Mouse (Mus musculus) brown adipose tissue, adult 24 weeks (tissue): ENCODE measurements around the gene Zfp92. TPM values are rescaled to one million over a fixed set of nuclear protein-coding genes. Genes with fewer than 3 reads are reported as not detected.
A peak's percentile ranks its signal among the peaks of the same experiment; 100 is the strongest.
"Not testable (repeated sequence)": the region's sequence is repeated elsewhere in the genome, so short reads cannot be mapped to it uniquely, and the experiment has no call there.

Source experiments
- H3K27ac ChIP-seq: fragments of 200-500 bp; replicated peaks from 2 replicates; pipeline ENCODE4 v1.5.1; 2012; ENCODE audit warnings: low read depth, mild to moderate bottlenecking, low read length
- H3K4me1 ChIP-seq: fragments of 200-500 bp; 2 replicates; pipeline ENCODE4 v1.6.1; 2012; ENCODE audit warnings: low read length, mixed read lengths; ENCODE audit not compliant: control insufficient read depth, insufficient read depth, insufficient read length
- H3K4me3 ChIP-seq: fragments of 200-500 bp; 2 replicates; pipeline ENCODE4 v1.5.1; 2012; ENCODE audit warnings: low read depth, mild to moderate bottlenecking, low read length, moderate library complexity; ENCODE audit not compliant: insufficient read depth
- polyA plus RNA-seq: library from polyadenylated mRNA; stranded (reverse); fragments of >200 nt; gene quantifications from 2 replicates; pipeline ENCODE4 v1.2.4, GENCODE M21; 2012; ENCODE audit not compliant: missing spikeins, insufficient read depth, insufficient read length

Zfp92 gene
- not detected in 2 replicates for polyA plus RNA-seq

DNA sequence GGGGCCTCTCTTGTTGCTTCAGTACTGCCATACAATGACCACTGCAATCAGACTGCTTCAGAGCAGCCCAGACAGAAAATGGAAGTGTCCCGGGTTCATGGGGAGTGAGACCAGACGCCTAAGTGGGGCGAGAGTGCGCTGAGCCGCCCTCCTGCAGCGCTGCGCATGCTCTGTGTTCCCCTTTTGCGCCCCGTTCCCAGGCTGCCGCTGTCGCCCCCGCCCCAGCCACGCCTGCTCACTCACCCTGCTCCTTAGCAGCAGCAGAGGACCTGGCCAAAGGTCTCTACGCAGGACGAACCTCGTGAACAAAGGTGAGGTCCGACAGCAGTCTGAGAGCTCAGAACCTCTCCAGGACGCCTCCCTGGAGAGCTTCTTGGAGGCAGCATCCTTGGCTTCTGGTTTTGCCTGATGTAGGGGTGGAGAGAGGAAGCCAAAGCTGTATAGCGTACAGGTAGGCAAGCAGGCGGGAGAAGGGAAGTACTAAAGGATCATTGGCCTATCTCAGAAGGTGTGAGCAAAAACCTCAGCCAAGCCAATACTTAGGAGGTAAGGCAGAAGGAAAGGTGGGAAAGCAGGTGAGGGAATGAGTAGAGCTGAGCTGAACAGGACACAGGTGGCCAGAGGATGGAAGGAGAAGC lies at the start of gene Zfp92:
Zfp92 (plus strand) TSS at position 217 of the 638 bp plus-strand sequence.
- H3K4me3 ChIP-seq: 0 out of 2 replicates have a peak within 1 kb of the TSS, but pooled peaks have one; percentile 14
- no peak within 1 kb of the TSS for H3K27ac ChIP-seq
- H3K4me1 ChIP-seq: no peaks in the 10 kb centered on the region

GRCm38 (mm10) chrX:73363291-73363690 lies 47.6 kb upstream of the Zfp92 start:
- Histone ChIP-seq H3K4me1 (no peaks in the 10 kb centered on the region), H3K27ac (no peak overlapping the region), H3K4me3 (no peak overlapping the region)

DNA sequence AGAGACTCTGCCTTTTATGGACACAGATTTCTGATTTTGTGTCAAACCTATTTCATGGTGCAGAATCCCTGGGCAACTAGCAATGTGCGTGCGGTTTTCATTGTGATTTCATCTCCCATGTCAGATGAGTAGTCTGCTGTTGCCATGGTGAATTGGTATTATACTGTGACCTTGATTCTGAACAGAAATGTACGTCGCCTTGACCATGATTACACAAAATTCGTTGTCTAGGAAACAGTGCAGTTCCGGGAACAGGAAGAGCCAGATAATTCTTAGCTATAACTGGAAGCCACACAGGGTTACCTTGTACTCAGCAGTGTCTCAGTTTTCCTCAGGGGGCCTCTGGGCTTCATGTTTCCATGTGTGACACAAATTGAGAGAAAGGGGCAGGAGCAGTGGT lies 26.5 kb upstream of the Zfp92 start:
- Histone ChIP-seq H3K27ac (no peak overlapping the region), H3K4me3 (no peak overlapping the region), H3K4me1 (no peaks in the 10 kb centered on the region)

- Histone ChIP-seq H3K4me1 (no peaks in the 10 kb centered on the region), H3K27ac (no peak overlapping the region), H3K4me3 (no peak overlapping the region)
Measured at GRCm38 (mm10) chrX:73384924-73385323, 26.0 kb upstream of the Zfp92 start.

DNA sequence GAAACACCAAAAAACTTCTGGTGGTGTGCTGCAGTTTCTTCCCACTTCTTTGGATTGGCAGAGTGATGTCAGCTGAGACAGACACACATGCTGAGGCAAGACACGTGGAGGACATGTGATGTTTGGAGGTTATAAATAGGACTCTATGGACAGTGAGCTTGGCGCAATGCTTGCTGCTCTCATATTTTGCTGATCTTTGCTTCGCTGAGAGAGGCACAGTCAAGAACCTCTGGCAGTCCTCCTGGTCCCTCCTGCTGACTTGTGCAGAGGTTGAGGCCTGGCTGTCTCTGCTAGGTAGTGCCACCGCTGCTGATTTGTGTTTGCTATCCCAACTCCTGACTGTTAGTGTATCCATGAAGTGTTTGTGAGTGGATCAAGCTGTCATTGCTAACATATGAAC lies 19.4 kb upstream of the Zfp92 start:
- Histone ChIP-seq H3K4me3 (no peak overlapping the region), H3K4me1 (no peaks in the 10 kb centered on the region), H3K27ac (no peak overlapping the region)

- Histone ChIP-seq H3K4me1 (no peaks in the 10 kb centered on the region), H3K27ac (no peak overlapping the region), H3K4me3 (no peak overlapping the region)
Measured at GRCm38 (mm10) chrX:73396446-73396845, 14.4 kb upstream of the Zfp92 start.

DNA sequence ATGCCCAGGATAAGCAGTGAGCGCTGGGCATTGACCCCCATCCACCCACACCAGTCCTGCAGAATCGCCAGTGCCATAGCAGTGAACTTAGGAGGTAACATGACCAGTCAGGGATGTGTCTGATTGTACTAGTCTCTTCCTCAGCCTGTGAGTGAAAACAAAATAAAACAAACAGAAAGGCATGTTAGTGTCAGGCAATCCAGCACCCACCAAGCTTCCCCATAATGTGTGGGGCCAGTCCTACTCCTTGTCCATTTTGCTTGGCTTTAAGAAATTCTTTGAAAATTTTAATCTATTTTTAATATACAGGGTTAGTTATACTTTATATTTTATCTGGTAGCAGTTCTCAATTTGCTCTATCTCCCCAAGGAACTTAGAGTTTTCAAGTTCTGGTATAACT lies 12.3 kb upstream of the Zfp92 start, which contains the start of gene Gm18336:
Gm18336 (minus strand) TSS at position 101 of the 400 bp plus-strand sequence.
- H3K4me3 ChIP-seq, H3K27ac ChIP-seq, H3K4me1 ChIP-seq: not testable (repeated sequence)

DNA sequence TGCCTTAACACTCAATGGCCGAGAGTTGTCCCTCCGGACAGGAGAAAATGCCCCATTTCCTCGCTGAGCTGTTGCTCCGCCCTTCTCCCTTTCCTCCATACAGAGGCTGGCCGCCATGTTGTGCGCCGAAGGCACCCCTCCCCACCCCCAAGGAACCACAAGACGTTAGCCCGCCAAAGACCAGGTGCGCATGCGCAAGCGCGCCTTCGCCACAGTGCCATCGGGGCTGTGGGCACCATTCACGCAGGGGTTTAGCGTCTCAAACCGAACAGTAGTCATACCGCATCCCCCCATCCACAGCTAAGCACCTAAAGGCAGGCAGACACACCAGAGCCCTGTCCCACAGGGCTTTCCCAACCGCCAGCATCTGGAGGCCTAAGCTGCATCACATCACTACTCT lies 9.9 kb upstream of the Zfp92 start:
- no peaks in the 10 kb centered on the region for H3K4me1 ChIP-seq
- H3K27ac ChIP-seq: no peak overlapping the region
- H3K4me3 ChIP-seq: no peak overlapping the region

GRCm38 (mm10) chrX:73401616-73402015 lies 9.3 kb upstream of the Zfp92 start:
- no peak overlapping the region for H3K4me3 ChIP-seq
- H3K4me1 ChIP-seq: no peaks in the 10 kb centered on the region
- no peak overlapping the region for H3K27ac ChIP-seq

GRCm38 (mm10) chrX:73412767-73413166 lies 1.9 kb downstream of the Zfp92 start:
- H3K4me3 ChIP-seq: no peak overlapping the region
- no peaks in the 10 kb centered on the region for H3K4me1 ChIP-seq
- no peak overlapping the region for H3K27ac ChIP-seq

DNA sequence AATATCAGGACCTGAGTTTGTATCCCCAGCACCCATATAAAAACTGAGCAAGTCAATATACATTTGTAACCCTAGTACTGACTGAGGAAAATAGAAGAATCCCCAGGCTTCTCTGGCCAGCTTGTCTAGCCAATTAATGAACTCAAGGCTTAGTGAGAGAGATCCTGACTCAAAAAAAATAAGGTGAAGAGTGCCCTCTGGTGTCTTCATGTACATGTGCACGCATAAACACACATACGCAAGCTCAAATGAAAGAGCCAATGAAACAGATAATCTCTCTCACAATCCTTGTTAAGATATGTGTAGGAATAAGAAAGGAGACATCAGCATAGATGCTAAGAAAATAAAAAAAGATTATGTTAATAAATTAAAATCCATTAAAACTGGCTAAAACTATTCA lies 19.1 kb downstream of the Zfp92 start:
- no peak overlapping the region for H3K27ac ChIP-seq
- H3K4me3 ChIP-seq: no peak overlapping the region
- no peaks in the 10 kb centered on the region for H3K4me1 ChIP-seq

- H3K4me3 ChIP-seq: no peak overlapping the region
- H3K4me1 ChIP-seq: no peaks in the 10 kb centered on the region
- H3K27ac ChIP-seq: no peak overlapping the region
Measured at GRCm38 (mm10) chrX:73432850-73433249, 22.0 kb downstream of the Zfp92 start.

DNA sequence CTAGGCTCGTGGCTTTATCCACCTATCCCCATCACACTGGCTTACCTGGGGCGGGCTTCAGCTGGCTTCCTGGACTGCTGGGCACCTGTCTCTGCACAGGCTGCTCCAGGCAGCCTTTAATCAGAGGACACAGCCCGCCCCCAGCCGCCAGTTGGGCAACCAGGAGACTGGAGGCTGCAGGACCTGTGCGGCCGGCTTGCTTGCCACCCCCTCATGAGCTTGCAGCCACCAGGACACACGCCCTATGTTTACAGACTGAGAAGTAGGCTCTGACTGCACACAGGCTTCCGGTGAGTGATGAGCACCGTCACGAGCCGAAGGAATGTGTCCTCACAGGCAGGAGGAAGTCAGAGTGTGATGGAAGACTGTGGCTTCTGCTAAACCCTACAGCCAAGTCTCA lies 24.4 kb downstream of the Zfp92 start, which contains the start of gene Trex2:
Trex2 (minus strand) TSS at position 93 of the 400 bp plus-strand sequence.
- Histone ChIP-seq H3K27ac (no peak within 1 kb of the TSS), H3K4me3 (no peak within 1 kb of the TSS), H3K4me1 (no peaks in the 10 kb centered on the region)

- Histone ChIP-seq H3K27ac (no peak overlapping the region), H3K4me1 (no peaks in the 10 kb centered on the region; the same call in 1 of the 2 replicates), H3K4me3 (no peak overlapping the region)
Measured at GRCm38 (mm10) chrX:73441428-73441827, 30.5 kb downstream of the Zfp92 start.

GRCm38 (mm10) chrX:73451949-73452348 lies 41.1 kb downstream of the Zfp92 start:
- Histone ChIP-seq H3K4me3 (no peak overlapping the region), H3K27ac (no peak overlapping the region), H3K4me1 (no peaks in the 10 kb centered on the region)

DNA sequence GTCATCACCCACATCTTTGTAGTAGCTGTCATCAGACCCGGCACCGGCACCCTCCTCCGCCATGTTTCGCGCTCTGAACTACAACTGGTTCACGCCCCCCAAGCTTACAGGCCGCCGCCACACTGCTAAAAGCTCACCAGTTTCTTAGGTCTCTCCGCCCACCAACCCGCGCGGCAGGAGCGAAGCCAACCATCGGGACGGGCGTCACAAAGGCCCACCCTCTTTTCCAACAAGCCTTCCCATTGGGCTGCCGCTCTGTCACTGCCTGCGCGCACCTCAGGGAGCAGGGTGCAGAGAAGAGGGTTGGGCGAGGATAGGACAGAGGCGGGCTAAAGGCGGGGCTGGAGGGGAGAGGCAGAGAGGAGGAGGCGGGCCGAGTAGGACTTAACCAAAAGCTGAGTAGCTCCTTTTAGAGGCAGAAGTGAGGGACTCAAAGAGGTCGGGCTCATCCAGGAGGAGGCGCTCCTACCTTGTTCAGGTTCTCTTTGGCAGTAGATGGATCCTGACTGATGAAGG lies 48.0 kb downstream of the Zfp92 start, which contains the start of gene Haus7:
Haus7 (minus strand) TSS at position 168 of the 516 bp plus-strand sequence.
- Histone ChIP-seq H3K4me1 (no peaks in the 10 kb centered on the region), H3K4me3 (peak within 1 kb of the TSS; percentile 76), H3K27ac (peak within 1 kb of the TSS; percentile 10; the same call in 1 of the 2 replicates)
